Mouse (Mus musculus): ENCODE measurements around the gene Dnajc27. TPM values are rescaled to one million over a fixed set of nuclear protein-coding genes. Genes with fewer than 3 reads are reported as not detected.
A peak's percentile ranks its signal among the peaks of the same experiment; 100 is the strongest.

The Dnajc27 gene
- 1 to 10 TPM; 3.4 to 6.4 TPM for total RNA-seq (2021)
- polyA plus RNA-seq (2012; rRNA removed) = 3.5 and 3.9 TPM in 2 replicates
- long read RNA-seq, full-length matches to known transcripts = 4 of 5 reads
- long read RNA-seq, partial matches to known transcripts = 0 of 5 reads
- long read RNA-seq, other reads (novel, unspliced or antisense) = 1 of 5 reads

GRCm38 (mm10) chr12:4082132-4083001 lies at the start of gene Dnajc27:
TSS of gene Dnajc27 (plus strand) at chr12:4082583.
- DNase-seq = peak; percentile 95

GRCm38 (mm10) chr12:4036157-4036556 lies 46.2 kb upstream of the Dnajc27 start:
- no peak for DNase-seq

- no peak for DNase-seq
Observed at GRCm38 (mm10) chr12:4037511-4037910, 44.9 kb upstream of the Dnajc27 start.

GRCm38 (mm10) chr12:4038061-4039041 lies 44.0 kb upstream of the Dnajc27 start, which contains the start of gene Efr3b:
TSS of gene Efr3b (minus strand) at chr12:4038915.
- peak; percentile 91 for DNase-seq

- DNase-seq = no peak
Observed at GRCm38 (mm10) chr12:4039046-4039445, 43.3 kb upstream of the Dnajc27 start.

GRCm38 (mm10) chr12:4042411-4042810 lies 40.0 kb upstream of the Dnajc27 start:
- DNase-seq = no peak

GRCm38 (mm10) chr12:4045992-4046391 lies 36.4 kb upstream of the Dnajc27 start:
- no peak for DNase-seq

GRCm38 (mm10) chr12:4048031-4048430 lies 34.4 kb upstream of the Dnajc27 start:
- DNase-seq = no peak

- DNase-seq = no peak
Observed at GRCm38 (mm10) chr12:4050861-4051425, 31.4 kb upstream of the Dnajc27 start.

- no peak for DNase-seq
Observed at GRCm38 (mm10) chr12:4053643-4054042, 28.7 kb upstream of the Dnajc27 start.

- no peak for DNase-seq
Observed at GRCm38 (mm10) chr12:4054845-4055244, 27.5 kb upstream of the Dnajc27 start.

GRCm38 (mm10) chr12:4058321-4058720 lies 24.1 kb upstream of the Dnajc27 start:
- no peak for DNase-seq

GRCm38 (mm10) chr12:4059683-4060082 lies 22.7 kb upstream of the Dnajc27 start:
- no peak for DNase-seq

- DNase-seq = no peak
Observed at GRCm38 (mm10) chr12:4065498-4065897, 16.9 kb upstream of the Dnajc27 start.

- no peak for DNase-seq
Observed at GRCm38 (mm10) chr12:4065944-4066343, 16.4 kb upstream of the Dnajc27 start.

GRCm38 (mm10) chr12:4066681-4067459 lies 15.5 kb upstream of the Dnajc27 start:
- DNase-seq = no peak

- no peak for DNase-seq
Observed at GRCm38 (mm10) chr12:4068551-4068950, 13.8 kb upstream of the Dnajc27 start.

- no peak for DNase-seq
Observed at GRCm38 (mm10) chr12:4071671-4072070, 10.7 kb upstream of the Dnajc27 start.

- DNase-seq = no peak
Observed at GRCm38 (mm10) chr12:4075407-4075806, 7.0 kb upstream of the Dnajc27 start.

GRCm38 (mm10) chr12:4076383-4076782 lies 6.0 kb upstream of the Dnajc27 start:
- no peak for DNase-seq

- no peak for DNase-seq
Observed at GRCm38 (mm10) chr12:4078069-4078468, 4.3 kb upstream of the Dnajc27 start.
